Mouse (Mus musculus) embryonic facial prominence, embryonic 14.5 days (tissue): ENCODE measurements around the gene Galnt7. TPM values are rescaled to one million over a fixed set of nuclear protein-coding genes. Genes with fewer than 3 reads are reported as not detected.
"Not testable (repeated sequence)": the region's sequence is repeated elsewhere in the genome, so short reads cannot be mapped to it uniquely, and the experiment has no call there.

Source experiments
- ATAC-seq: fragments of 200-750 bp; cut with Nextera tagmentation; 2 replicates; pipeline ENCODE4 v1.8.0; 2017; ENCODE audit warnings: low read depth, moderate number of reproducible peaks, moderate TSS enrichment
- DNase-seq: peaks from one replicate; pipeline ENCODE4 v3.0.0-alpha.2; 2015; ENCODE audit warnings: low spot score
- H3K27ac ChIP-seq: fragments of 300-500 bp; sonication (generic); replicated peaks from 2 replicates; pipeline ENCODE4 v1.5.1; 2014; ENCODE audit warnings: low read depth, mild to moderate bottlenecking, low read length, moderate library complexity
- H3K27me3 ChIP-seq: fragments of 300-500 bp; sonication (generic); replicated peaks from 2 replicates; pipeline ENCODE4 v1.6.1; 2014; ENCODE audit warnings: low read length; ENCODE audit not compliant: control insufficient read depth, insufficient read depth
- H3K36me3 ChIP-seq: fragments of 300-500 bp; sonication (generic); 2 replicates; pipeline ENCODE4 v1.6.1; 2014; ENCODE audit warnings: low read length, mixed read lengths; ENCODE audit not compliant: control insufficient read depth, insufficient read depth
- H3K4me1 ChIP-seq: fragments of 300-500 bp; sonication (generic); 2 replicates; pipeline ENCODE4 v1.6.1; 2014; ENCODE audit warnings: antibody characterized with exemption, low read length; ENCODE audit not compliant: control insufficient read depth, insufficient read depth
- H3K4me2 ChIP-seq: fragments of 300-500 bp; sonication (generic); 2 replicates; pipeline ENCODE4 v1.6.1; 2014; ENCODE audit warnings: low read depth, mild to moderate bottlenecking, low read length, moderate library complexity, mixed read lengths
- H3K4me3 ChIP-seq: fragments of 300-500 bp; sonication (generic); 2 replicates; pipeline ENCODE4 v1.5.1; 2014; ENCODE audit warnings: low read depth, mild to moderate bottlenecking, low read length
- H3K9ac ChIP-seq: fragments of 300-500 bp; sonication (generic); 2 replicates; pipeline ENCODE4 v1.6.1; 2014; ENCODE audit warnings: low read depth, mild to moderate bottlenecking, low read length, moderate library complexity, mixed read lengths
- H3K9me3 ChIP-seq: fragments of 300-500 bp; sonication (generic); 2 replicates; pipeline ENCODE4 v1.6.1; 2016; ENCODE audit warnings: low read length; ENCODE audit not compliant: control insufficient read depth
- WGBS: fragments of 180-500 bp; shearing (Covaris S2); extraction: QIAGEN DNeasy Blood & Tissue Kit; methylation state at CpG from one replicate; pipeline ENCODE4 v1.1.7; 2014; 5-methylcytosine and 5-hydroxymethylcytosine counted together
- polyA plus RNA-seq: library from polyadenylated mRNA; unstranded; fragments of >200 nt; fragmentation: Nextera tagmentation; extraction: Ambion mirVana; gene quantifications from 2 replicates; pipeline ENCODE4 v1.2.1, GENCODE M21; 2014

The Galnt7 gene
- polyA plus RNA-seq, 1 experiment from 2014 or later = 14.1 TPM

GRCm38 (mm10) chr8:57512141-57513056 is 140.4 kb downstream of the Galnt7 start:
- Histone ChIP-seq H3K4me3 (peak overlapping the region; percentile 70), H3K27me3 (no peaks in the 10 kb centered on the region), H3K4me2 (peak overlapping the region; percentile 64), H3K4me1 (peaks cover 7% of the 10 kb centered on the region; the same call in 1 of the 2 replicates), H3K9me3 (no peaks in the 10 kb centered on the region), H3K27ac (peak overlapping the region; percentile 100), H3K9ac (peak overlapping the region; percentile 100), H3K36me3 (peaks cover 20% of the 10 kb centered on the region)
- WGBS = under 1% methylated on average over 40 of the region's 96 CpGs
- ATAC-seq (peak; percentile 41), DNase-seq (peak; percentile 61)

- peak within 1 kb of the TSS; percentile 100 for H3K9ac ChIP-seq
- no peaks in the 10 kb centered on the region for H3K9me3 ChIP-seq
- peaks cover 7% of the 10 kb centered on the region; the same call in 1 of the 2 replicates for H3K4me1 ChIP-seq
- H3K4me2 ChIP-seq = peak within 1 kb of the TSS; percentile 97
- peaks cover 19% of the 10 kb centered on the region for H3K36me3 ChIP-seq
- H3K4me3 ChIP-seq = peak within 1 kb of the TSS; percentile 70
- DNase-seq (peak; percentile 100), ATAC-seq (peak; percentile 100)
- no peaks in the 10 kb centered on the region for H3K27me3 ChIP-seq
- WGBS = 2% methylated on average over 56 of the region's 63 CpGs
- peak within 1 kb of the TSS; percentile 100 for H3K27ac ChIP-seq
Measured at GRCm38 (mm10) chr8:57511316-57512118, 141.3 kb downstream of the Galnt7 start, which contains the start of gene Hmgb2. Gene Hmgb2 (plus strand): TSS chr8:57511907.

GRCm38 (mm10) chr8:57510791-57511315 is 142.0 kb downstream of the Galnt7 start:
- Histone ChIP-seq H3K9me3 (no peaks in the 10 kb centered on the region), H3K27me3 (no peaks in the 10 kb centered on the region), H3K27ac (peak overlapping the region; percentile 89), H3K36me3 (peaks cover 13% of the 10 kb centered on the region; the same call in 1 of the 2 replicates), H3K4me2 (peak overlapping the region; percentile 97), H3K4me3 (peak overlapping the region; percentile 70), H3K4me1 (peaks cover 7% of the 10 kb centered on the region; the same call in 1 of the 2 replicates), H3K9ac (peak overlapping the region; percentile 100)
- DNase-seq (no peak), ATAC-seq (no peak; the same call in 1 of the 2 replicates)
- WGBS = 2% methylated on average over 27 of the region's 31 CpGs

DNA sequence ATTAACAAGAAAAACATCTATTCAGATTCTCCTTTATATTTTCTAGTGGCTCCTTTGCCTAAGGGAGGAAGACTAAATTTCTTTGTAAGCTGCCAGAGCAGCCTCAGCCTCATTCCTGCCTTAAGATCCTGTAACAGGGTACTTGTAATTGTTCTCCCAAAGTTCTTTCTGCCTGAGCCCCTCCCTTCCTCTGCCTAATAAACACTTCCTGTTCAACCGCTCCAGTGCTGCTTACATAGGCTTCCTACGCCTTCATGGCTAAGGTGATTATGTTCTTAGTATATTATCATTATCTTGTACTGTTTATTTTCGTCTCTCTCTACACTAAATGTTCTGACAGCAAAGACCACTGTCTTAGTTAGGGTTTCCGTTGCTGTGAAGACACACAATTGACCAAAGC is 144.2 kb downstream of the Galnt7 start:
- no peak overlapping the region for H3K27ac ChIP-seq
- no peaks in the 10 kb centered on the region for H3K27me3 ChIP-seq
- WGBS = 73% methylated on average over 4 of the region's 4 CpGs
- H3K9ac ChIP-seq = no peak overlapping the region
- H3K4me3 ChIP-seq = no peak overlapping the region
- DNase-seq (no peak), ATAC-seq (no peak)
- H3K36me3 ChIP-seq = no peaks in the 10 kb centered on the region; the same call in 1 of the 2 replicates
- H3K9me3 ChIP-seq = no peaks in the 10 kb centered on the region
- peaks cover 6% of the 10 kb centered on the region; the same call in 1 of the 2 replicates for H3K4me1 ChIP-seq
- no peak overlapping the region for H3K4me2 ChIP-seq

GRCm38 (mm10) chr8:57507556-57508063 is 145.2 kb downstream of the Galnt7 start:
- Histone ChIP-seq H3K27ac (no peak overlapping the region), H3K9ac (no peak overlapping the region), H3K4me1 (0 out of 2 replicates have a peak, but pooled peaks cover 4% of the 10 kb centered on the region), H3K9me3 (no peaks in the 10 kb centered on the region), H3K4me3 (no peak overlapping the region), H3K4me2 (no peak overlapping the region), H3K36me3 (no peaks in the 10 kb centered on the region), H3K27me3 (no peaks in the 10 kb centered on the region)
- 90% methylated on average over 4 of the region's 4 CpGs for WGBS
- ATAC-seq = no peak
- DNase-seq = no peak

DNA sequence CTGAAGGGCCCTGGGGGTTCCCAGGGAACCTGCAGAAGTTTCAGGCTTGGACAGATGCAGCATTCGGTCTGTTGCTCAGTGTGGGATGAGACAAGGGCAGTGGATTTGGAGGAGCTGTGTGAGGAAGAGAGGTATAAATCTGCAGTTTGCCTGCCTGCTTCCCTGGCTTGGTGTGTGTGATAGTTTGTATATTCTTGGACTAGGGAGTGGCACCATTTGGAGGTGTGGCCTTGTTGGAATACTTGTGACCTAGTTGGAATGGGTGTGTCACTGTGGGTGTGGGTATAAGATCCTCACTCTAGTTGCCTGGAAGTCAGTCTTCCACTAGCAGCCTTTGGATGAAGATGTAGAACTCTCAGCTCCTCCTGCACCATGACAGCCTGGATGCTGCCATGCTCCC is 147.3 kb downstream of the Galnt7 start:
- not testable (repeated sequence) for H3K9ac ChIP-seq, DNase-seq, H3K4me1 ChIP-seq, H3K4me2 ChIP-seq, H3K4me3 ChIP-seq, H3K9me3 ChIP-seq, H3K27ac ChIP-seq, H3K36me3 ChIP-seq, ATAC-seq, H3K27me3 ChIP-seq
- WGBS = 69% methylated on average over 1 of the region's 1 CpGs

GRCm38 (mm10) chr8:57503641-57504040 is 149.2 kb downstream of the Galnt7 start:
- H3K27me3 ChIP-seq = no peaks in the 10 kb centered on the region
- no peaks in the 10 kb centered on the region for H3K36me3 ChIP-seq
- no peak overlapping the region for H3K9ac ChIP-seq
- H3K4me3 ChIP-seq = no peak overlapping the region
- no peak overlapping the region for H3K4me2 ChIP-seq
- WGBS = 50% methylated on average over 5 of the region's 5 CpGs
- no peak overlapping the region for H3K27ac ChIP-seq
- H3K9me3 ChIP-seq = no peaks in the 10 kb centered on the region
- peaks cover 4% of the 10 kb centered on the region for H3K4me1 ChIP-seq
- DNase-seq = peak; percentile 51
- no peak; the same call in 1 of the 2 replicates for ATAC-seq
